Mouse (Mus musculus): ENCODE data around the gene Dkk3. TPM values are rescaled to one million over a fixed set of nuclear protein-coding genes. Genes with fewer than 3 reads are reported as not detected.
"Not testable (repeated sequence)": the region's sequence is repeated elsewhere in the genome, so short reads cannot be mapped to it uniquely, and the experiment has no call there.

Dkk3 gene
- polyA plus RNA-seq, 1 experiment from 2014 or later, result 15.0 TPM

DNA sequence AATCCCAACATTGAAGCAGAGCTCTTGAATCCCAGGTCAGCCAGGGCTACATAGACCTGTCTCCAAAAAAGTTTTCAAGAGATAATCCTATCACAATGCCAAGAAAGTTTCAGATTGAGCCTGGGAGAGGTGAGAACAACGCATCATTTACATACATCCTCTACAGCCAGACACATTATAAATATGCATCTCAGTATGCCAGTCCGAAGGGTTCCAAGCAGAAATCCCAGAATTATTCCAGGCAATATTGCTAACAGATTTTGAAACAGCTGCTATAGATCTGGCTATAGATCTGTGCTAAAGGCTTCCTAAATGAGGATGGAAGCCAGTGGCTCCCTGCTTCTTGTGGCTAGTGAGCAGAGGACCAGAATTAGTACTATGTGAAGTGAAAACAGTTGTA is 58.0 kb downstream of the Dkk3 start:
- Histone ChIP-seq H3K9ac (ENCODE audit: low read length) (no peak overlapping the region), H3K36me3 (ENCODE audit: control insufficient read depth, insufficient read depth, low read length) (no peaks in the 10 kb centered on the region; the same call in 1 of the 2 replicates), H3K4me3 (ENCODE audit: low read depth, low read length) (no peak overlapping the region), H3K9me3 (ENCODE audit: control insufficient read depth, low read length) (no peaks in the 10 kb centered on the region), H3K27me3 (ENCODE audit: control insufficient read depth, insufficient read depth, low read length) (no peaks in the 10 kb centered on the region), H3K4me1 (replicated peaks; ENCODE audit: control insufficient read depth, insufficient read depth, low read length) (no peaks in the 10 kb centered on the region), H3K27ac (ENCODE audit: low read depth, low read length) (no peak overlapping the region), H3K4me2 (ENCODE audit: low read depth, low read length, severe bottlenecking) (no peak overlapping the region)
- WGBS, result 97% methylated on average over 2 of the region's 2 CpGs
- DNase-seq (ENCODE audit: low spot score) (no peak), ATAC-seq (replicated peaks; ENCODE audit: low FRiP score) (no peak)

DNA sequence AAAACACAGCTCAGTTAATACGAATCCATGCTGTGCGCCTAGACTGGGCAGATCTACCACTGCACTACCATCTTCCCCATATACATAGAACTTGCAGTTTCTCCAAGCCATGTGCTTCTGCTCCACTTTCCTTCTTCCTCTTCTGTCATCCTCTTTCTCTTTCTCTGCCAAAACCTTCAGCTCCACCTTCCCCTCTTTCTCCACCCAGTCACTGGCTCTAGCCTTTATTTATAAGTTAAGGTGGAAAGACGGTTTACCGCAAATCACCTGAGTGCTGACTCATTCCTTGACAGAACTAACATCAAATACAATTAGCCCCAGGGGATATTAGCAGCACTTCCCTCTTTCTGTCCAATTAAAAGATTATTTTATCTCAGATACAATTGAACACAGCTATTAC is 63.9 kb downstream of the Dkk3 start:
- H3K27ac ChIP-seq (ENCODE audit: low read depth, low read length); H3K9me3 ChIP-seq (ENCODE audit: control insufficient read depth, low read length); H3K4me1 ChIP-seq (replicated peaks; ENCODE audit: control insufficient read depth, insufficient read depth, low read length); H3K36me3 ChIP-seq (ENCODE audit: control insufficient read depth, insufficient read depth, low read length); H3K9ac ChIP-seq (ENCODE audit: low read length); DNase-seq (ENCODE audit: low spot score); H3K4me2 ChIP-seq (ENCODE audit: low read depth, low read length, severe bottlenecking); H3K4me3 ChIP-seq (ENCODE audit: low read depth, low read length); H3K27me3 ChIP-seq (ENCODE audit: control insufficient read depth, insufficient read depth, low read length); ATAC-seq (replicated peaks; ENCODE audit: low FRiP score): not testable (repeated sequence)
- 92% methylated on average over 4 of the region's 4 CpGs for WGBS

- WGBS, result 90% methylated on average over 2 of the region's 2 CpGs
- Histone ChIP-seq H3K4me3 (ENCODE audit: low read depth, low read length) (no peak overlapping the region), H3K27me3 (ENCODE audit: control insufficient read depth, insufficient read depth, low read length) (no peaks in the 10 kb centered on the region), H3K4me1 (replicated peaks; ENCODE audit: control insufficient read depth, insufficient read depth, low read length) (no peaks in the 10 kb centered on the region), H3K4me2 (ENCODE audit: low read depth, low read length, severe bottlenecking) (no peak overlapping the region), H3K27ac (ENCODE audit: low read depth, low read length) (no peak overlapping the region), H3K36me3 (ENCODE audit: control insufficient read depth, insufficient read depth, low read length) (no peaks in the 10 kb centered on the region; the same call in 1 of the 2 replicates), H3K9me3 (ENCODE audit: control insufficient read depth, low read length) (no peaks in the 10 kb centered on the region), H3K9ac (ENCODE audit: low read length) (no peak overlapping the region)
- DNase-seq (ENCODE audit: low spot score), result no peak
- no peak for ATAC-seq (replicated peaks; ENCODE audit: low FRiP score)
Observed at GRCm38 (mm10) chr7:112086186-112086585, 72.7 kb downstream of the Dkk3 start.

DNA sequence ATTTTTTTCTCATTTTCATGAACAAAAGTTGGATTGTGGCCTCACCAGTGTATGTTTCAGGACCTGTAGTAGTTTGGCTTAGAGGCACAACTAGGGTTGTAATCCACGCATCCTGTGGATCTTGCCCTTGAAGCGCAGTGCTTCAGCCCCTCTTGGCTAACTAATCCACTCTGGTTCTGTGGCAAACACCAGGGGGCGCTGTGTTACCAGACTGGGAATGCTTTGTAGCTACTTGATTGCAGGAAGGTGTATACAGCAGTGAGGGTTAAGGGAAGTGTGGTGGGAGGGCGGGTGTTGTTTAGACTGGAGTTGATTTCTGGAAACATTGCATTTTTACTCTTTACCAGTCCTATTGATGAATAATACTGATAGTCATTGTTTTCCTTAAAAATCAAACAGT is 73.8 kb downstream of the Dkk3 start:
- WGBS, result 55% methylated on average over 4 of the region's 4 CpGs
- H3K4me3 ChIP-seq (ENCODE audit: low read depth, low read length), result no peak overlapping the region
- no peak overlapping the region for H3K4me2 ChIP-seq (ENCODE audit: low read depth, low read length, severe bottlenecking)
- no peaks in the 10 kb centered on the region for H3K4me1 ChIP-seq (replicated peaks; ENCODE audit: control insufficient read depth, insufficient read depth, low read length)
- ATAC-seq (replicated peaks; ENCODE audit: low FRiP score), result no peak
- H3K36me3 ChIP-seq (ENCODE audit: control insufficient read depth, insufficient read depth, low read length), result no peaks in the 10 kb centered on the region; the same call in 1 of the 2 replicates
- no peaks in the 10 kb centered on the region for H3K9me3 ChIP-seq (ENCODE audit: control insufficient read depth, low read length)
- H3K9ac ChIP-seq (ENCODE audit: low read length), result no peak overlapping the region
- H3K27me3 ChIP-seq (ENCODE audit: control insufficient read depth, insufficient read depth, low read length), result no peaks in the 10 kb centered on the region
- DNase-seq (ENCODE audit: low spot score), result peak; percentile 94
- no peak overlapping the region for H3K27ac ChIP-seq (ENCODE audit: low read depth, low read length)

- no peaks in the 10 kb centered on the region for H3K27me3 ChIP-seq (ENCODE audit: control insufficient read depth, insufficient read depth, low read length)
- no peaks in the 10 kb centered on the region for H3K9me3 ChIP-seq (ENCODE audit: control insufficient read depth, low read length)
- H3K9ac ChIP-seq (ENCODE audit: low read length), result no peak overlapping the region
- no peak overlapping the region for H3K4me3 ChIP-seq (ENCODE audit: low read depth, low read length)
- no peak overlapping the region for H3K27ac ChIP-seq (ENCODE audit: low read depth, low read length)
- no peaks in the 10 kb centered on the region; the same call in 1 of the 2 replicates for H3K36me3 ChIP-seq (ENCODE audit: control insufficient read depth, insufficient read depth, low read length)
- 84% methylated on average over 2 of the region's 2 CpGs for WGBS
- no peaks in the 10 kb centered on the region for H3K4me1 ChIP-seq (replicated peaks; ENCODE audit: control insufficient read depth, insufficient read depth, low read length)
- DNase-seq (ENCODE audit: low spot score), result no peak
- no peak for ATAC-seq (replicated peaks; ENCODE audit: low FRiP score)
- no peak overlapping the region for H3K4me2 ChIP-seq (ENCODE audit: low read depth, low read length, severe bottlenecking)
Observed at GRCm38 (mm10) chr7:112084222-112084621, 74.6 kb downstream of the Dkk3 start.

GRCm38 (mm10) chr7:112082636-112083035 is 76.2 kb downstream of the Dkk3 start:
- 95% methylated on average over 1 of the region's 1 CpGs for WGBS
- no peak overlapping the region for H3K4me2 ChIP-seq (ENCODE audit: low read depth, low read length, severe bottlenecking)
- no peaks in the 10 kb centered on the region for H3K27me3 ChIP-seq (ENCODE audit: control insufficient read depth, insufficient read depth, low read length)
- DNase-seq (ENCODE audit: low spot score) (no peak), ATAC-seq (replicated peaks; ENCODE audit: low FRiP score) (no peak)
- H3K9ac ChIP-seq (ENCODE audit: low read length), result no peak overlapping the region
- no peaks in the 10 kb centered on the region for H3K4me1 ChIP-seq (replicated peaks; ENCODE audit: control insufficient read depth, insufficient read depth, low read length)
- H3K4me3 ChIP-seq (ENCODE audit: low read depth, low read length), result no peak overlapping the region
- H3K9me3 ChIP-seq (ENCODE audit: control insufficient read depth, low read length), result no peaks in the 10 kb centered on the region
- H3K27ac ChIP-seq (ENCODE audit: low read depth, low read length), result no peak overlapping the region
- no peaks in the 10 kb centered on the region; the same call in 1 of the 2 replicates for H3K36me3 ChIP-seq (ENCODE audit: control insufficient read depth, insufficient read depth, low read length)

DNA sequence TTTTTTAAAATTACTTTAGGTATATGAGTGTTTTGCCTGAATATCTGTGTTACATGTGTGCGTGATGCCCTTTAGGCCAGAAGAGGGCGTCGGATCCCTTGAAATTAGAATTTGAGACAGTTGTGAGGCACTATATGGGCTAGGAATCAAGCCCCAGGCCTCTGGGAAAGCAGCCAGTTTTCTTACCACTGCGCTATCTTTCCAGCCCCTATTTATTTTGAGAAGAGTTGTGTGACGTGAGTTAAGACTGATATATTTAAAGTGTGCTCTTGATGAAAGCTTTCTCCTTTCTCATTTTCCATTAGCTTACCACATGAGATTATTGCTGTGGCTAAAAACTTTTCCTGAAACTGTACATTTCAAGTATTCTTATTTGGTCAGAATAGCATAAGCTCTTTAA is 84.0 kb downstream of the Dkk3 start:
- WGBS, result 92% methylated on average over 5 of the region's 5 CpGs
- Histone ChIP-seq H3K4me2 (ENCODE audit: low read depth, low read length, severe bottlenecking) (no peak overlapping the region), H3K27me3 (ENCODE audit: control insufficient read depth, insufficient read depth, low read length) (no peaks in the 10 kb centered on the region), H3K27ac (ENCODE audit: low read depth, low read length) (no peak overlapping the region), H3K36me3 (ENCODE audit: control insufficient read depth, insufficient read depth, low read length) (peaks cover 5% of the 10 kb centered on the region), H3K4me3 (ENCODE audit: low read depth, low read length) (no peak overlapping the region), H3K9me3 (ENCODE audit: control insufficient read depth, low read length) (no peaks in the 10 kb centered on the region), H3K9ac (ENCODE audit: low read length) (no peak overlapping the region), H3K4me1 (replicated peaks; ENCODE audit: control insufficient read depth, insufficient read depth, low read length) (no peaks in the 10 kb centered on the region)
- DNase-seq (ENCODE audit: low spot score) (no peak), ATAC-seq (replicated peaks; ENCODE audit: low FRiP score) (no peak)

Other genes starting within 250 kb of the Dkk3 start
- gene Usp47, start 135.6 kb downstream of the Dkk3 start, polyA plus RNA-seq (2014; fragmentation: Nextera tagmentation; extraction: Ambion mirVana), result 107 and 114 TPM in 2 replicates
- gene Mical2, start 66.8 kb upstream of the Dkk3 start, polyA plus RNA-seq (2014; fragmentation: Nextera tagmentation; extraction: Ambion mirVana), result 1.9 and 2.1 TPM in 2 replicates

All from forebrain, embryonic 11.5 days (tissue).